Mouse (Mus musculus) cerebellum, adult 2 months (tissue): ENCODE measurements around the gene Ankrd2.

ENCODE experiments used
- CTCF ChIP-seq: fragments of 200-500 bp; IDR thresholded peaks from 2 replicates; pipeline ENCODE4 v1.5.1; 2011; ENCODE audit warnings: low read depth, mild to moderate bottlenecking, control low read depth, low read length, moderate library complexity, borderline replicate concordance; ENCODE audit not compliant: insufficient read depth
- POLR2A ChIP-seq: fragments of 200-500 bp; IDR thresholded peaks from 2 replicates; pipeline ENCODE4 v1.6.1; 2011; ENCODE audit warnings: low read length, control low read depth, borderline replicate concordance; ENCODE audit not compliant: insufficient read depth

DNA sequence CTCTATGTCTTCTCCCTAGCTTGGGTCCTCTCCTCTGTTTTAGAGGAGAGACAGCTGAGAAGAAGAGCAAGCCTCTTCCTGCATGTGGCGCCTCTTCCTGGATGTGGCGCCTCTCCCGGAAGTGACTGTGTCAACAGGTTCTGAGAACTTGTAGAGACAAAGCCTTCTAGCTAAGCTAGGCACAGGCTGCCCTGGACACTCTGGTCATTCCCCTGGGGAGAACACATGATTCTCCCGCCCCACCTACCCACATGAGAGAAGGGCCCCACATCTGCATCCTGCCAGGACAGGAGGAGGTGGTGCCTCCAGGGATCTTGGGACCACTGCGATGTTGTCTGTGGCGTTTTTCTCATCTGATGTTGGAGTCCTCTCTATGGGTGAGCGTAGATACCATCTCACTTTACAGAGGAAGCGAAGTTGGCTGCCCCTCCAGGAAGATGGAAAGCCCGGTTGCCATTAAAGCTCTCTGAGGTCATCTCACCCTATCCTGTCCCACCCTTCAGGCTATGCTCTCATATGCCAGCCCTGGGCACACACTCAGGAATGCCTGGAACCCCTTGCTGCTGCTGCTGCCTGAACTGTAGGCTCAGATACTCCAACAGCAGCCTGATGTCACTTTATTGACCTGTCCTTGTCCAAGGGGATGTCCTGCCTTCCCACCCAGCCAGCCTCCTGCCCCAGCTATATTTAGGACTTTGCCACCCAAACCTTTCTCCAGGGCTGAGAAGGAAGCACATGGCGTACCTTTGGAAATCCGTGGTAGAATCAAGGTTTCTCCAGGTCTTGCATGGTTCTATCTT, 32.8 kb downstream of the Ankrd2 start:
- TF ChIP-seq CTCF, result no peak
- no peak for TF ChIP-seq POLR2A
